Mouse (Mus musculus) macrophage (primary cell): ENCODE results near the gene 4933415A04Rik. TPM values are rescaled to one million over a fixed set of nuclear protein-coding genes. Genes with fewer than 3 reads are reported as not detected.

ENCODE experiments used
- H3K27ac ChIP-seq: fragments of 350-480 bp; formaldehyde crosslinking; 2 replicates; pipeline ENCODE4 v1.9.0; 2021
- H3K36me3 ChIP-seq: fragments of 350-480 bp; formaldehyde crosslinking; 2 replicates; pipeline ENCODE4 v1.9.0; 2021; ENCODE audit errors: inconsistent target
- H3K4me3 ChIP-seq: fragments of 350-480 bp; formaldehyde crosslinking; 2 replicates; pipeline ENCODE4 v1.9.0; 2021; ENCODE audit errors: inconsistent target
- H3K79me2 ChIP-seq: fragments of 350-480 bp; formaldehyde crosslinking; 2 replicates; pipeline ENCODE4 v1.9.0; 2021; ENCODE audit errors: inconsistent target
- WGBS: methylation state at CpG from one replicate; pipeline ENCODE4 v1.1.7; 2026; ENCODE audit warnings: inconsistent platforms; ENCODE audit not compliant: missing documents; 5-methylcytosine and 5-hydroxymethylcytosine counted together
- polyA plus RNA-seq: library from polyadenylated mRNA; stranded (reverse); fragments of 250-400 nt; gene quantifications from 3 replicates; pipeline ENCODE4 v1.2.4, GENCODE M21; 2018; ENCODE audit warnings: inconsistent platforms

The 4933415A04Rik gene
- polyA plus RNA-seq, 1 experiment from 2014 or later: not detected

- no peaks in the 10 kb centered on the region for H3K79me2 ChIP-seq
- no peak overlapping the region for H3K4me3 ChIP-seq
- WGBS: 83% methylated on average over 6 of the region's 6 CpGs
- no peak overlapping the region for H3K27ac ChIP-seq
- H3K36me3 ChIP-seq: no peaks in the 10 kb centered on the region
These were observed 27.1 kb upstream of the 4933415A04Rik start for GRCm38 (mm10) chr11:43559515-43560292.

DNA sequence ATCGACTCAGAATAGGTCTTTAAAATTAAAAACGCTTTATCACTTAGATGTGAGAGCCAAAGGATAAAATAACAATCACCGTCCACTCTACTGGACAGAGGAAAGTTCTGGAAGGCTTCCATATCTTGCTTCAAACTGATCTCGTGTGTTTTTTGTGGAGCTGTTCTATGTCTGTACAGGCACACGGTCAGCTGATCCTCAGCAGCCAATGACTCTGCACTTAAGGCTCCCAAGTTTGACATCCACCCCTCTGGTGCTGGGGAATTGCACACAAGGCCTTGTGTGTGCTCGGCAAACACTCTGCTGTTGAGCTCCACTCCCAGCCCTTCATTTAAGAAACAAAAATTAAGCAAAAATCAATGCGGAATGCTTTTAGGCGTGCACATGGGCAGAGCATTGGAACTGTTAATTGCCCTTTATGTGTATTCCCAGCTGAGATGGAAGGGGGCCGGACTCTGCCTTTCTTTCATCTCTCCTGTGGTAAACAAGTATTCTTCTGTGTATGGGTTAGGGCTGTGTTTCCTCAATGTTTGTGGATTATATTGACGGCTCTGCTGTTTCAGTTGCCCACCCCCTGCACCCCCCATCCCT lies 23.1 kb upstream of the 4933415A04Rik start:
- no peaks in the 10 kb centered on the region for H3K79me2 ChIP-seq
- no peak overlapping the region for H3K27ac ChIP-seq
- no peak overlapping the region for H3K4me3 ChIP-seq
- no peaks in the 10 kb centered on the region for H3K36me3 ChIP-seq
- 87% methylated on average over 10 of the region's 10 CpGs for WGBS

DNA sequence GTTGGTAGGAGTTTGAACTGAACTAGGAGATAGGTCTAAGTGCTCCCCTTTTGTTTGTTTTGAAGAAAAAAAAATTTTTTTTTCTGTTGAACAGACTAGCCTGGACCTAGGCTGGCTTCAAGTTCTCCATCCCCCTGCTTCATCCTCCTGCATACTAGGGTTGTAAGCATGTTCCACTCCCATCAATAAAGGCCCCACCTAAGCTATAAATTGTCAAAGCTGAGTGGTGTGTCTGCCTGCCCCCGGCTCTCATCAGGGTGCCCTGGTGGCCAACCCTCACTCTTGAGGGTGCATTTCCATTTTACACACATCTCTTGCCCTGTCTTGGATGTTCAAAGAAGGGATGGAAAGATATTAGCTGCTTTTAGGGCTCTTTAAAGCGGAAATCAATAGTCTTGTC lies 21.4 kb upstream of the 4933415A04Rik start:
- Histone ChIP-seq H3K27ac (no peak overlapping the region), H3K4me3 (no peak overlapping the region), H3K36me3 (no peaks in the 10 kb centered on the region), H3K79me2 (no peaks in the 10 kb centered on the region)
- WGBS: 95% methylated on average over 2 of the region's 2 CpGs

GRCm38 (mm10) chr11:43565852-43566251 lies 21.0 kb upstream of the 4933415A04Rik start:
- Histone ChIP-seq H3K4me3 (no peak overlapping the region), H3K36me3 (no peaks in the 10 kb centered on the region), H3K27ac (no peak overlapping the region), H3K79me2 (no peaks in the 10 kb centered on the region)
- whole genome bisulfite sequencing: 90% methylated on average over 5 of the region's 8 CpGs

DNA sequence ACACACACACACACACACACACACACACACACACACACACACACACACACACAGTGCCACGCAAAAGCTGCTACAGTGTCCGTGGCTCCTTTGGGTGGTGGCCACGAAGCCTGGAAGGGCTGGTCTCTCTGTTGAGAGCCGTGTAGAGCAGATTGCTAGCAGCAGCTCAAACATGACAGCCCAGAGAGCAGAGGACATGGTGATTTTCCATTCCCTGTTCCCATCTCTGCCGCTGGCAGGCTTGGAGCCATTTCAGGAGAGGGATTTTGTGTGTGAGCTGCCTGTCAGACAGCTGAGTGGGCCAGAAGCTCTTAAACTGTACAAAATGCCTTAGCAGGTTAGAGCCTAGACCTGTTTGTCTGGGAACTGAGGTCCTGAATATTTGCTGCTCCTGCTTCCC lies 20.1 kb upstream of the 4933415A04Rik start:
- 91% methylated on average over 5 of the region's 5 CpGs for WGBS
- Histone ChIP-seq H3K36me3 (no peaks in the 10 kb centered on the region), H3K79me2 (no peaks in the 10 kb centered on the region), H3K27ac (no peak overlapping the region), H3K4me3 (no peak overlapping the region)

DNA sequence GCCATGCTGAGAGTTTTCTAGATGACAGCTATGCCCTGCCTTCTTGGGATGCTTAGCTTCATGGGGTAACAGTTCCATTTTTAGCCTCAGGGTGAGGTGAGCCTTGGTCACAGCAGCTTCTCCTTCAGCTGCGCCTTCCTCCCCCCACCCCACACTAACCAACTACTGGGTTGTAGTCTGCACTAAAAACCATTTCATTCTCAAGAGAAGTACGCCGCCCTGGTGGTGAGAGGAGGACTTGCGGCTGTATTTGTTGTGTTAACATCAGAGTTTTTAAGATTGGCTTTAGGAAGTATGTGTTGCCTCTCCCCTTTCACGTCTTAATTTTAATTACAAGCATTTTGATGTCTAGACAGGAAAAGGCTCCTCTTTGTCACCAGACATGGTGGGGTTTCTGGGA lies 18.6 kb upstream of the 4933415A04Rik start:
- 25% methylated on average over 5 of the region's 5 CpGs for WGBS
- Histone ChIP-seq H3K79me2 (no peaks in the 10 kb centered on the region), H3K27ac (no peak overlapping the region), H3K36me3 (no peaks in the 10 kb centered on the region), H3K4me3 (no peak overlapping the region)

- H3K36me3 ChIP-seq: no peaks in the 10 kb centered on the region
- no peaks in the 10 kb centered on the region for H3K79me2 ChIP-seq
- no peak overlapping the region for H3K27ac ChIP-seq
- no peak overlapping the region for H3K4me3 ChIP-seq
- 48% methylated on average over 5 of the region's 5 CpGs for WGBS
These were observed 17.7 kb upstream of the 4933415A04Rik start for GRCm38 (mm10) chr11:43569188-43569587.

- no peaks in the 10 kb centered on the region for H3K36me3 ChIP-seq
- H3K4me3 ChIP-seq: no peak overlapping the region
- no peak overlapping the region for H3K27ac ChIP-seq
- H3K79me2 ChIP-seq: no peaks in the 10 kb centered on the region
- 20% methylated on average over 11 of the region's 11 CpGs for WGBS
These were observed 17.2 kb upstream of the 4933415A04Rik start for GRCm38 (mm10) chr11:43569595-43569994.

DNA sequence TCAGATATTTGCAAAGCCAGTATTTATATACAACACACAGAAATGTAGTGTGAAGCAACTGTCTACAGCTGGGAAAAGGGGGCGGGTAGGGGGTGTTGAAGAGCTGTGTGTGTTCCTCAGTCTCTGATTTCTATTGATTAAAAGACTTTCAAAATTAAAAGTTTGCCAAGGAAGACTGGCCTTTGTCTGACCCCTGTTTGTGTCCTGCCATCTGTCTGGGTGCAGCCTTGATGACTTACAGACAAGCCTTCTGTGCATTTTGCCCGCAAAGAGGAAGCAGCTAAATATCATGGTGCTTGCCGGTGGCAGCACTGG lies 11.8 kb upstream of the 4933415A04Rik start:
- no peak overlapping the region for H3K27ac ChIP-seq
- no peaks in the 10 kb centered on the region for H3K36me3 ChIP-seq
- no peak overlapping the region for H3K4me3 ChIP-seq
- 27% methylated on average over 3 of the region's 3 CpGs for WGBS
- H3K79me2 ChIP-seq: no peaks in the 10 kb centered on the region

GRCm38 (mm10) chr11:43575376-43576151 lies 11.3 kb upstream of the 4933415A04Rik start:
- Histone ChIP-seq H3K27ac (no peak overlapping the region), H3K4me3 (no peak overlapping the region), H3K79me2 (no peaks in the 10 kb centered on the region), H3K36me3 (no peaks in the 10 kb centered on the region)
- WGBS: 47% methylated on average over 9 of the region's 9 CpGs

GRCm38 (mm10) chr11:43577713-43578478 lies 8.9 kb upstream of the 4933415A04Rik start:
- no peaks in the 10 kb centered on the region for H3K36me3 ChIP-seq
- H3K27ac ChIP-seq: no peak overlapping the region
- 96% methylated on average over 11 of the region's 11 CpGs for WGBS
- H3K79me2 ChIP-seq: no peaks in the 10 kb centered on the region
- H3K4me3 ChIP-seq: no peak overlapping the region

- Histone ChIP-seq H3K27ac (no peak overlapping the region), H3K4me3 (no peak overlapping the region), H3K79me2 (no peaks in the 10 kb centered on the region), H3K36me3 (no peaks in the 10 kb centered on the region)
- 93% methylated on average over 22 of the region's 22 CpGs for WGBS
These were observed 1.4 kb upstream of the 4933415A04Rik start for GRCm38 (mm10) chr11:43585211-43586005.

GRCm38 (mm10) chr11:43589530-43590072 lies 2.8 kb downstream of the 4933415A04Rik start:
- Histone ChIP-seq H3K4me3 (no peak overlapping the region), H3K27ac (no peak overlapping the region), H3K79me2 (no peaks in the 10 kb centered on the region), H3K36me3 (no peaks in the 10 kb centered on the region)
- 79% methylated on average over 6 of the region's 6 CpGs for WGBS

GRCm38 (mm10) chr11:43601440-43601839 lies 14.6 kb downstream of the 4933415A04Rik start, which contains the start of gene Fabp6:
Gene Fabp6 (minus strand): TSS chr11:43601540.
- Histone ChIP-seq H3K79me2 (no peaks in the 10 kb centered on the region), H3K36me3 (no peaks in the 10 kb centered on the region), H3K27ac (no peak within 1 kb of the TSS), H3K4me3 (no peak within 1 kb of the TSS)
- 100% methylated on average over 5 of the region's 5 CpGs for WGBS
